Mouse (Mus musculus): ENCODE measurements at regions not wholly inside any gene's neighbourhood (a gene's known extent, or its start where the extent isn't known, plus 50 kb on each side); places are given as distances from the start of the nearest gene placed in this dataset.
"Not testable (repeated sequence)": the region's sequence is repeated elsewhere in the genome, so short reads cannot be mapped to it uniquely, and the experiment has no call there.

- ATAC-seq (replicated peaks; ENCODE audit: low read depth, poor library complexity, severe bottlenecking), result no peak
Observed at GRCm38 (mm10) chr14:104208855-104209254, 258.9 kb downstream of the Pou4f1 start.

DNA sequence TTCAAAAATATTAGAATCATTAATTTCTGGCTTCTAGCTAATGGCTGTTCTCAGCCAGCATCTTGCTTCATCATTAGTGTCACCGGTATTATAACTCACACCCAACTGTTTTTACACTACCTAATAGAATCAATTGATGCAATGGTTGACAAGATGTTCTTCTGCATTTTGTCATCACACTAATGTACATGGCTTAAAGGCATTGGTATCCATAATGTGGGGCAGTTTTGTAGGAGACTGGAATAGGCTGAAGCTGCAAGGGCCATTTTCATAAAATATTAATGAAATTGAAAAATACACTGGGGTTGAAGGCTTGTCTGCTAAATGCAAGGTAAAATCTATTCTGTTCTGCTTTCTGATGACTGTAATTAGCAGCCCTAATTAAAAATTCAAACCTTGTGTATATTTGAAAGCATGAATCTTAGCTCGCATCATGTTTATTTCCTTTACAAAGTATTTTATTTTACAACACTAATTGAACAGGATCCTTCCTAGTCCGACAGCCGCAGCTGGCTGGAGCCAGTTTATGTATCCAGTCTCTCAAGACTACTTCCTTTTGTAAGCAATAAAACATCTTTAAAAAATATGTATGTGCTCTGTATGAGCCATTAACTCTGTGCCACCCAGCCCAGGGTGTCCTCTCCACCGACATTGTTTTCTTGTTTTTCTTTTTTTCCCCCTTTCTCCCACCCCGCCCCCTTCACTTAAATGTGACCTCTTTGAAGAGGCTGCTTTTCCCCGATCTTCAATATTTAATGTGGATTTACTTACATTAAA, 259.6 kb downstream of the Pou4f1 start:
- no peak for ATAC-seq (replicated peaks; ENCODE audit: low read depth, poor library complexity, severe bottlenecking)

GRCm38 (mm10) chr14:104206602-104207001, 261.2 kb downstream of the Pou4f1 start:
- no peak for ATAC-seq (replicated peaks; ENCODE audit: low read depth, poor library complexity, severe bottlenecking)

- peak; percentile 78 for ATAC-seq (replicated peaks; ENCODE audit: low read depth, poor library complexity, severe bottlenecking)
Observed at GRCm38 (mm10) chr14:104203239-104203986, 264.4 kb downstream of the Pou4f1 start.

- ATAC-seq (replicated peaks; ENCODE audit: low read depth, poor library complexity, severe bottlenecking), result no peak
Observed at GRCm38 (mm10) chr14:104193198-104193597, 274.6 kb downstream of the Pou4f1 start.

GRCm38 (mm10) chr14:104175122-104175521, 292.7 kb downstream of the Pou4f1 start:
- no peak for ATAC-seq (replicated peaks; ENCODE audit: low read depth, poor library complexity, severe bottlenecking)

- peak; percentile 54; the same call in 1 of the 2 replicates for ATAC-seq (replicated peaks; ENCODE audit: low read depth, poor library complexity, severe bottlenecking)
Observed at GRCm38 (mm10) chr14:104146841-104147240, 302.6 kb upstream of the Ednrb start.

- ATAC-seq (replicated peaks; ENCODE audit: low read depth, poor library complexity, severe bottlenecking), result no peak
Observed at GRCm38 (mm10) chr14:104145395-104145794, 301.2 kb upstream of the Ednrb start.

DNA sequence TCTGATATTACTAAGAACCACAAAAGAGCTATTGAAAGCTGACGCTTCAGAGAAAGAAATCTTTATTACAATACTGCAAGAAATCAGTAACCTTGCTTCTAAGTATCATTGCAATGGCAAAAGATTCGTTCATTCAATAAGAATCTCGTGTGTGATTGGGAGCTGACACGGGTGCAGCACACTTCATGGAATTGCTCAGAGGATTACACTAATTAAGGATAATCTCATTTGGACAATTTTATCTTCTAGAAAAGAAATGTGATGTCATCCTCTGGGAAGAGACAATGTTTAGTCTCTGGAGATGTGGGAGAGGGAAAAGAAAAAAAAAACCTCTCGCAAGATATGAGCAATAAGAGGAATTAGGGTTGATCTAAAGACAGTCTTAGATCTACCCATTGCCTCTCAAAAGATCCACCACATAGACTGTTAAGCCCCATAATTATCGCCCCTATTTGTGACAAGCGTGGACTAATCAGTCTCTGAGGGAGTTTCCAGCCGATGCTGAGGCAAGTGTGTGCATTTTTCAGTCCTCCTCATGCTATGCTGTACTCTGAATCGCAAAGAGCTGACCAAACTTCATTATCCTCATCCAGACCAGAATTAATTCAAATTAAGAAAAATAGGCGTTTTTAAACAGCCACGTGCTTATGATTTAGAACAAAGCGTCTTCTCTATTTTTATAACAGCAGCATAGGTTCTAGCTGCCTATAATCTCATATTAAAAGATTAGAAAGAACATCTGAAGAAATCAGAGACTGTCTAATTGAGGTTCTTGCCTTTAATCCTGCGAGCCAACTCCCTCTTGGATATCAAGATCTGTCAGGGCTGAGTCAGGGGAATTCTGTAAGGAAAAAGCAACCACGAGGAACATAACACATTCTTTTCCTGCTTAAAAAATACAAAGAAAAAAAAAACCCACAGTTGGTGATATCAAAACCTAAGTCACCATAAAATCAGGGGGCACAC, 271.1 kb upstream of the Ednrb start:
- ATAC-seq (replicated peaks; ENCODE audit: low read depth, poor library complexity, severe bottlenecking), result no peak

- ATAC-seq (replicated peaks; ENCODE audit: low read depth, poor library complexity, severe bottlenecking), result no peak
Observed at GRCm38 (mm10) chr14:104114182-104114581, 270.0 kb upstream of the Ednrb start.

GRCm38 (mm10) chr14:104113448-104113847, 269.2 kb upstream of the Ednrb start:
- no peak for ATAC-seq (replicated peaks; ENCODE audit: low read depth, poor library complexity, severe bottlenecking)

DNA sequence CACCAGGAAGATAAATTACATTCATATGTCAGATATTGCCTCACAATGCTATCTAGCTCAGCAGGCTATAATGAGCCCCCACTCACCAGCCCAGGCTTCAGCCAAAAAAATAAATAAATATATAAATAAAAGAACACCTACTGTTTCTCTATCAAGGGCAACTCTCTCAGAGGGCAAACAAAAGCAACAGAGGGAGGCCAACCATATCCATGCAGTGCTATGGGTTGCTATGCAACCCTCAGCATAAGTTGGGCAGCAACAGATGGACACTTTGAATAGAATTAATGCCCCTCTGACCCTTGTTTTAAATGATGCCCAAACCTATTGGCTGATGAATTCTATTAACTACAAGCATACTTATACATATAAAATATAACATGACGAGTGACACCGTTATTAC, 242.2 kb upstream of the Ednrb start:
- ATAC-seq (replicated peaks; ENCODE audit: low read depth, poor library complexity, severe bottlenecking), result no peak

DNA sequence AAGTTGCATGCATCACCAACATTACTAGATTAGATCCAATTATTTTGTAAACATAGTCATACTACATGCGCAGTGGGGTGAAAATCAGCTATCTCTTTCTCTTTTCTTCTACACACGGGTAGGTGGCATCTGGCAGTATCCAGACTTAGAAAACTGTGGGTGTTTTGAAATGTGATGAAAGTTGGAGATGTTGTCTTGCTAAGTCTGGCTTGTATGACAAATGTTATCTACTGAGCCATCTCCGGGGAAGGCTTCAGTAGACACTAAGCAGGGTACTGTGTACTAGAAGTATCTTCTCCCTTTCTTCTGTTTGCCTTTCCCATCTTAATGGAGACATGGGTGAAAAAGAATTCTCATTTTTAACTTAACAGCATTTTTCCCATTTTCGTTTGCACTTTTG, 220.0 kb upstream of the Ednrb start:
- not testable (repeated sequence) for ATAC-seq (replicated peaks; ENCODE audit: low read depth, poor library complexity, severe bottlenecking)

DNA sequence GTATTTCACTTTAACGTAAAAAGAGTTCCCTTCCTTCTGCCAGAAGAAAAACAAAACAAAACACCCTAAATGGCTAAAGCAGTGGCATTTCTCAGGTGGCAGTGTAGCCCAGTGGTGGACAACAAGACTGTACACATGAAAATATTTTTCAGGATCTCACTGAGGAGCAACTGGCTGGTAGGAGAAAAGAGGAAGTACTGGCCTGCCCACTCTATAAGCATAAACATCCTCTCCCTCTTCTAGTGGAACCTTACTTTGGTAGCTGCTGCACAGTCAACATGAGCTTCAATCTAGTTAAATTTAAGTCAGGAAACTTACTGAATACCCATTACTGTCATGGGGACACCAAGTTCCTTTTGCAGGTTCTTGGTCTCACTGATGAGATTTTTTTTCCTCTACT, 209.5 kb upstream of the Ednrb start:
- ATAC-seq (replicated peaks; ENCODE audit: low read depth, poor library complexity, severe bottlenecking), result peak; percentile 66

GRCm38 (mm10) chr14:104038628-104039325, 194.6 kb upstream of the Ednrb start:
- ATAC-seq (replicated peaks; ENCODE audit: low read depth, poor library complexity, severe bottlenecking), result peak; percentile 97

GRCm38 (mm10) chr14:104033606-104034005, 189.4 kb upstream of the Ednrb start:
- ATAC-seq (replicated peaks; ENCODE audit: low read depth, poor library complexity, severe bottlenecking), result no peak

GRCm38 (mm10) chr14:104030784-104031470, 186.7 kb upstream of the Ednrb start:
- ATAC-seq (replicated peaks; ENCODE audit: low read depth, poor library complexity, severe bottlenecking), result no peak

DNA sequence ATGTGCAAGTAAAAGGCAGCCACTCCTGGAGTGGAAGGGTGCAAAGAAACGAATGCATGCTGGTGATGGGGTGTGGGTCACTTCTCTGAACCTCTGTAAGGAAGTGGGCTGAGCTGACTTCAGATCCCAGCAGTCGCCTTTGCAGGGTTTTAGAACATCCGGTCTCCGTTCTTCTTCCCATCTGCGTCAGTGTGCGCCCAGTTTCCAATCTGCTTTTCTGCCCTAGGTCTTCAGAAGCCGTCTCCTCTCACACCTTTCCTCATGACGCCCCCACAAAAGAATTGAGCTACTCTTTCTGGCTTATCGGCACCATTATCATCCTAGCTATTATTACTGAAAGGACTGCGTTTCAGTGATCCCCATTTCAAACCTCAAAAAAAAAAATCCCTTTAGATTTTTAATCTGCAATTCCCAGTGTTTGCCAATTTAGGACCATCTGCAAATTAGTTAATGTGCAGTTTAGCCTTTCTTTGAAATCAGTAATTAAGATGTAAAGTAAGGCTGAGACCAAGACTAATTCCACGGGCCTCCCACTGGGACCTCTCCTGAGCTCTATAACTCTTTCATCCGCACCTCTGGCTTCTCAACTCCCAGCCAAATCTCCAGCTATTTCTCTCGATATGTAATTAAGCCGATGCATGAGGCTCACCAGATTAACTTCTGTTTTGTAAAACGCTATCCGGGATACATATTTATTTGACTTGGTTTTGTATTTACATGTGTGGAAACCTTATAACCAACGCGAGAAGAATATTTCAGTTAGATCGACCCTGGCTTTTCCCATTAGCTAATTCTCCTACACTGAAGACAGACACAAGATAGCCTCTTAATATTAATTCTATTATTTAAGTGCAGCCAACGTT, 185.7 kb upstream of the Ednrb start:
- peak; percentile 20 for ATAC-seq (replicated peaks; ENCODE audit: low read depth, poor library complexity, severe bottlenecking)

Data from common myeloid progenitor, adult 5-6 weeks (primary cell).